Mouse (Mus musculus): ENCODE data around the gene Ahdc1.

Gene Ahdc1

DNA sequence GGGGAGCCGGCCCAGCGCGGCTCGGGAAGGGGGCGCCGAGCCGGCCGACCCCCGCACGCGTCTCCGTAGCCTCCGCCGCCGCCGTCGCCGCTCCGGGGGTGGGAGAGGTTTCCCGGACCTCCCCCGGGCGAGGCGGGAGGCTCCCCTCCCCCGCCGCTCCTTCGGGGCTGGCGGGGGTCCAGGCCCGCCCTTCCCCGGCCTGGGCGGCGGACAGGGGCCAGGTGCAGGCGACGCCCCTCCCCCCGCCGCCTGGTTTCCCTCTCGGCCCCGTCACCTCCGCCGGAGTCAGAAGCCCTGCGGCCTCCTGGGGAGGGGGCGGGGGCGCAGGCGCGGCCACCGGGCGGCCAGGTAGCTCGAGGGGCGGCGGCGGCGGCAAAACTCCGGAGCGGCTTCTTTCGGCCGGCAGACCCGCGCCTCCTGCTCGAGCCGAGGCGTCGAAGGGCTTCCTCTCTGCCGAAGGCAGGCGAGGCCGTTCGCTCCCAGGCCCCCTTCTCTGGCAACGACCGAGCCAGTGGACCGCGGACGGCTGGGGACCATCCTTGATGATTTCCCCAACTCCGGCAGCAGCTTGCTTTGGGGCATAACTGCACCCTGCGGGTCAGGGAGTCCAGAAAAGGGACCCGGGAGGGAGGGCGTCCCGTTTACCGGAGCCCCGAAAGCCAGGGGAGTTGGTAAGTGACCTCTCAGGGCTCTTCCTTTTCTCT, 28.2 kb downstream of the Ahdc1 start:
- no peak for DNase-seq (ENCODE audit: low read depth)

- DNase-seq (ENCODE audit: low read depth), result no peak
Observed at GRCm38 (mm10) chr4:133039832-133040231, 28.8 kb downstream of the Ahdc1 start.

DNA sequence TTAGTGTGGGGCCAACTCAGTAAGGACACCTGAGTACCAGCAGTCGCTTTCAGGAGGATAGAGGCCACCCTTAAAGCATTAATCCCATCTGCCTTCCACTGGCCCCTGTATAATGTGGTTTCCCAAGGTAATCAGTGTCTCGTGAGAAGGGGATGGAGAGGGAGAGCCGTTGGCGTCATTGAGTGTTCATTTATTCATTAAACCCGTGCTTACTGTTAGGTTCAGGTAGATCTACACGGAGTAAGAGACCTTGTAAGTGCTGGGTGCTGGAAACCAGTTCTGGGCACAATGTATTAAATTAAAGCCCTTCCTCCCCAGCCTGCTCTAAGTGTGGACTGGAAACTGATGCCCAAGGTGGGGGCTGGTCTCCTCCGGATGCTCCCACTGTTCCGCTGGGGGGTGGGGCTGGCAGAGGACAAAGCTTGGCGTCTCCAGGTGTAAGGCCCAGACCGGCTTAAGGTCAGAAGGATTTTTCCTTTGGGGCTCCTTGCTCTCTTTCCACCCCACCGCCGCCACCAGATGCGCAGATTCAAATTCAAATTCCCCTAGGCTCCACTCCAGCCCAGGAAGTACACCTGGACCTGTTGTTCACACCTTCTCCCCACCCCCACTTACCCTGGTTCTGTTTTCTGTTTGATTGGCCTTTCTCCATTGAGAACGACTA, 29.3 kb downstream of the Ahdc1 start:
- DNase-seq (ENCODE audit: low read depth), result no peak

GRCm38 (mm10) chr4:133042244-133042643, 31.2 kb downstream of the Ahdc1 start:
- DNase-seq (ENCODE audit: low read depth), result no peak

DNA sequence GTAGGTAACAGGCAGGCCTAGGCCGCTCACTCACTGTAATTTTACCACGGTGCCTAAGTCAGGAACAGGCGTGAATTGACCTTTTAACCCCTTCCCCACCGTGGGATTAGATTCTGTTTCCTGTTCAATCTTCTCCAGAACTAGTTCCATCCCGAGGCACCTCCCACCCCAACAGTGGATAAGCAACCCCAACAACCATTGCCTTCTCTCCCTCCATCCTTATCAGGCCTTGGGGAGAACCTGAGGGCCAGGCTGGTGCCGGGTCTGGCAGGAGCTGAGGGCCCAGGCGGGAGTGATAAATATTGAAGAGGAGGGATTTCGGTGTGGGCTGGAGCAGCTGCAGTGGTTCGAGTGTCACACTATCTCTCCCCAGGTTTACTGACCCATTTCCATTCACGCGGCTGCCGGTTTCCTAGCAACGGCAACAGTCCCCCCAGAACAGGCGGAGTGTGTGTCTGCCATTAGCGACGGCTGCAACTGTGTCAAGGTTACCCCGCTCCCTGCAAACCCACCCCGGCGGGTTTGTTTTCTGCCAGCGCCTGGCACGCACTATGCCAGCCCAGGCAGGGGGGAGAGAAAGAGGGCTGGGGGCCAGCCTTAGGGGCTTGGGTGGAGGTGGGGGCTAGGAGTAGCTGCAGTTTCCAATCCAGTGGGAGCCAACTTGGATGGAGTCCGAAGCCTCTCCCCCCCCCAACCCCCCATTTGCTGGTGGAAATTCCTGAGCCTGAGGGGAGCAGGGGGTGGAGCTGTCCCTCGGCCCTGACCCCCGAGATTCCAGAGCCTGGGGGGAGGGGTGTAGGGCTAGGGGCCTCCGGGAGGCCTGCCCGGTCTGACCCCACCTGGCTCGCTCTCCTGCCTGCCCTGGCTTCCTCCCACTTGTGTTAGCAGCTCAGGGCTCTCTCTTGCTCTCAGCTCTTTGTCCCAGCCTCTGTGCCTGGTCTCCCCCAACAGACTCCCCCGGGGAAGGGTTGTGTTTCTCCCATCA, 31.9 kb downstream of the Ahdc1 start:
- no peak for DNase-seq (ENCODE audit: low read depth)

- DNase-seq (ENCODE audit: low read depth), result peak; percentile 63
Observed at GRCm38 (mm10) chr4:133043798-133044646, 33.0 kb downstream of the Ahdc1 start.

GRCm38 (mm10) chr4:133044647-133045094, 33.6 kb downstream of the Ahdc1 start:
- DNase-seq (ENCODE audit: low read depth), result no peak

- no peak for DNase-seq (ENCODE audit: low read depth)
Observed at GRCm38 (mm10) chr4:133045771-133046474, 34.9 kb downstream of the Ahdc1 start.

DNA sequence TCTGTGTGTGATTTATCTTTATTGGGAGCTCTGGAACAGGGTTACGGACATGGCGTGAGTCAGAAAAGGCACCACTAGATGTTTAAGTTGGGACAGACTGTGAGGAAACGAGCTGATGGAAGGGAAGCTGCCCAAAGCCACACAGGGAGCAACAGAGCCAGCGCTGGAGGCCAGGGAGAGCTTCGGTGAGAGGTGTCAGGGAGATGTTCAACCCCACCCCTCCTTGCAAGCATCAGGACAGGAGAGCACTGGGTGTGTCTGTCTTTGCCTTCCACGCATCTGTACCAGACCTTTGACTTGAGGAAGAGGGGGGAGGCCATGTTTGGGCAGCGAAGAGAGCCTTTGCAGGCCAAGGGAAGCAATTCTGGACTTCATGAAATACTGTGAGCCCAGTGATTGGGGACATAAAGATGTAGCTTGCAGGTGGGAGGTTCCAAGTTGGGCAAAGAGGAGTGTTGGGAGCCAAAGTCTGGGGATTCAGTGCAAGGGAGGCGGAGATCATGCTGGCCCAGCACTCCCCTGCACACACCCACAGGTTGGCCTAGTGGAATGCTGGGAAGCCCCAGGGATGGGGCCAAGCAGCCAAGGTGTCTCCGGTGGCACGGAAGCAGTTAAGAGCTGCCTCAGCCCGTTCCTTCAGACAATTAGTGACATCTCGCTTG, 35.8 kb downstream of the Ahdc1 start:
- DNase-seq (ENCODE audit: low read depth), result peak; percentile 23

DNA sequence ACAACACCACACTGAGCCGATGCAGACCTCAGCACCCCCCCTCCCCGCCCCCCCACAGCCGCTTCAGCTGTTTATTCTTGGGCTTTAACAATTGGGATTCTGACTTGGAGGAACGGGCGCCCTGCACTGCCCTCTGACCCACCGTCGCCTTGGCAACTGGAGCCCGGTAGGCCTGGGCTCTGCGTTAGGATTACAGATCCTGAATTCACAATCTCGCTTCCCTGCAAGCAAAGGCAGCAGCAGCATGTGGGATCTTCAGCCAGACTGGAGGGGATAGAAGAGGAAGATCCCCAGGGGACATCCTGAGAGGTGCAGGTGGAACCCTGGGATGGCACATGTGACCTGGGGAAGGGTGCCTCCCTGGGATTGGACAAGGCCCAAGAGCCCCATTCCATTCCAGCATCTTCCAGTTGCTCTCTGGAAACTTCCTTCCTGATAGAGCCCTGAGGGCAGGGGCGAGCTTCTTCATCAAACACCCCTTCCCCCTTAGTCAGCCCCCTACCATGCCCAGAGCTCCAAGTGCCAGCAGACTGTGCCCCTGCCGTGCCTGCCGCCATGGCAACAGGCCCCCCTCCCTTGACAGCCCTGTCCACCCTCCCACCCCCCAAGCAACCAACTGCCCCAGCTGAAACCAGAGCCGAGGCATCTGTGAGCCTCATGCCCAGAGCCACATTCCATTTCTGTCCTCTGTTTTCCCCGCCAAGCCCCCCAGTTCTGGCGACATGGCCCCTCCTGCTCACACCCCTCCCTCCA, 36.5 kb downstream of the Ahdc1 start:
- DNase-seq (ENCODE audit: low read depth), result no peak

DNA sequence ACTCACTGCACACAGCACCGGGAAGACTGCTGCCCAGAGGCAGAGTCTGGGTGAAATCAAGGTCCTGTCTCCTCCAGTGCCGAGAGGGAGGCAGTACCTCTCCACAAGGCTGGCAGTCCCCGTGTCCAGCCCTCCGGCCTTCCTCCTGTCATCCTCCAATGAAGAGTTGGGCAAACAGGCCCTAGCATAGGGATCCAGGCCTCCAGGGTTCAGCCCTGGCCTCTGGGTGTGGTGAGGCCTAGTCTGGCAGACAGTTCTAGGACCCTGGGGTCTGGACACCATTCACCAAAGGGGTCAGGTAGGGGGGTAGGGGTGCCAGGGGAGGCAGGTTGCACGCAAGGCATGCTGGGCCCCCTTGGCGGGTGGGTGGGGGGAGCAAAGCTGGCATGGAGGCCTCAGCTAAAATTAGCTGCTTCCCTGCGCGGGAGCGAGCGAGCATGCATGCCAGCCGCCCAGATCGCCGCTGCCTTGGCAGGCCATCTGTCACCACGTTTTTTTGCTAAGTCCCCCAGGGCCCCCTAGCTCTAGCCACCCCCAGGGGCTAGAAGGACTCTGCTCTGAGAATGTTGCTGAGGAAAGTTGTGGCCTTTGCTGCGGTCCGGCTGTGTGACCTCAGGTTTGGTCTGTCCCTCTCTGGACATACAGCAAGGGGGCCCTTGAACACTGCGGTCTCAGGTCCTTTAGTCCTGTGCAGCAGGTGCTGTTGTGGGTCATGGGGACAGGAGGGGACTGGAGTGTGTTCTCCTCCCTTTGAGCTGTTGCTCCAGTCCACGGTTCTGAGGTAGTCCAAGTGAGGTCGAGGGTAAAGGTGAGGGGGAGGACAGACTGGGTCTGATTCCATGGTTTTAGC, 38.2 kb downstream of the Ahdc1 start:
- DNase-seq (ENCODE audit: low read depth), result no peak

GRCm38 (mm10) chr4:133050196-133050836, 39.3 kb downstream of the Ahdc1 start:
- no peak for DNase-seq (ENCODE audit: low read depth)

- DNase-seq (ENCODE audit: low read depth), result no peak
Observed at GRCm38 (mm10) chr4:133050837-133051549, 39.9 kb downstream of the Ahdc1 start.

DNA sequence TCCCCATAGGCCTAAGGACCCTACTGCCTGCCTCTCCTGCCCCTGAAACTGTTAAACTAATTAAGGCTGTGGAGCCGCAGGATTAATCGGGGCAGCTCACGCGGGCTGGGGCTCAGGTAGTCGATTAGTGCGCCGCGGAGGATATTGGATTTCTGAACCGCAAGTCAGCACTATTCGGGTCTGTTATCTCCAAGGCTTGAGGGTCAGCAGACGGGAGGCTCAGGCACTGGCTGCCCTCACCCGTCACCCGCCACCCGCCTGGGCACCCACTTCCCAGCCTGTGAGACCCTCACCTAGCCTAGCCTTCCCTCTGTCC, 40.4 kb downstream of the Ahdc1 start:
- no peak for DNase-seq (ENCODE audit: low read depth)

DNA sequence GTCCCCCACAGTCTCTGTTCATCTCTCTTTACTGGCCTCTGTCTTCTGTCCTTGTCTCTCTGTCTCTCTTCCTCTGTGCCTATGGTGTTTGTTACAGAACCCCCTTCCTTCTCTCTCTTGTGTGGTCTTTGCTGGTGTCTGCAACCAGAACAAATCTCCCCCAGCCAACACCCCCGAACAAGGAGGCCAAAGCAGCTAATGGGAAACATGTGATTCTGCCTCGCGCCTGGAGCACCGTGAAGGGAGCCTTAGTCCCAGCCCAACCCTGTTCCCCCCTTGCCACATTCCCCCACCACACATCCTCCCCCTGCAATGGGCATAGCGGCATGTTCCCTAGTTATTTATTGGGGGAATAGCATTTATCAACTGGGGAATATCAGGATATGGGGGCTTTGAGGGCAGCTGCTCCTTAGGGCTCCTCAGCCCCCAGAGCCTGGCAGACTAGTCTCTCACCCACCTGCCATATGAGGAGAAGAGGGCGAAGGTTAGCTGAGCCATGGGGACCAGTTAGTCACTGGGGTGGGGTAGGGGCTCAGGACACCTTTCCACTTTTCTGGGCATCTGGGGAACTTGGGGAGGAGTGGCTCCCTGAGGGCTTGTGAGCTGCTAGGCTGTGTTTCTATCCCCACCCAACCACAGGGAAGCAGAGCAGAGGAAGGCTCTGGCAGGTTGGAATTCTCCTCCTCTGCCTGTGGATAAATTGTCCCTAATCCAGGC, 41.1 kb downstream of the Ahdc1 start:
- DNase-seq (ENCODE audit: low read depth), result peak; percentile 30

- no peak for DNase-seq (ENCODE audit: low read depth)
Observed at GRCm38 (mm10) chr4:133052995-133053572, 42.0 kb downstream of the Ahdc1 start.

- no peak for DNase-seq (ENCODE audit: low read depth)
Observed at GRCm38 (mm10) chr4:133054530-133054929, 43.5 kb downstream of the Ahdc1 start.
